Mouse (Mus musculus) thymus, adult 2 months (tissue): ENCODE results near the gene Nhlrc2.

Experiments used
- CTCF ChIP-seq: fragments of 200-500 bp; IDR thresholded peaks from 2 replicates; pipeline ENCODE4 v1.5.1; 2012; ENCODE audit warnings: mild to moderate bottlenecking, control low read depth, low read length, moderate library complexity, borderline replicate concordance; ENCODE audit not compliant: control insufficient read depth, poor library complexity, insufficient read depth; ENCODE audit errors: extremely low read depth
- POLR2A ChIP-seq: fragments of 200-500 bp; IDR thresholded peaks from 2 replicates; pipeline ENCODE4 v1.6.1; 2012; ENCODE audit warnings: mild to moderate bottlenecking, low read length, control low read depth, moderate library complexity; ENCODE audit not compliant: control insufficient read depth, poor library complexity, insufficient read depth; ENCODE audit errors: extremely low read depth

GRCm38 (mm10) chr19:56549033-56549680, 1.1 kb downstream of the Nhlrc2 start:
- no peak for TF ChIP-seq CTCF
- TF ChIP-seq POLR2A, result no peak
